Mouse (Mus musculus): ENCODE measurements around the gene Slc29a2. TPM values are rescaled to one million over a fixed set of nuclear protein-coding genes. Genes with fewer than 3 reads are reported as not detected.
A peak's percentile ranks its signal among the peaks of the same experiment; 100 is the strongest.

The Slc29a2 gene
- polyA plus RNA-seq, 1 experiment from 2014 or later, result 6.4 TPM

GRCm38 (mm10) chr19:5052853-5053252, 29.2 kb downstream of the Slc29a2 start:
- Histone ChIP-seq H3K4me1 (ENCODE audit: insufficient read depth, low read length) (peaks cover 39% of the 10 kb centered on the region), H3K9me3 (ENCODE audit: low read length) (no peaks in the 10 kb centered on the region), H3K27ac (ENCODE audit: low read length) (no peak overlapping the region), H3K4me3 (ENCODE audit: low read length) (no peak overlapping the region), H3K9ac (replicated peaks; ENCODE audit: low read length) (no peak overlapping the region), H3K36me3 (ENCODE audit: insufficient read depth, low read length) (peaks cover 4% of the 10 kb centered on the region; the same call in 1 of the 2 replicates), H3K4me2 (replicated peaks; ENCODE audit: low read depth, low read length) (no peak overlapping the region), H3K27me3 (ENCODE audit: insufficient read depth, low read length) (peaks cover 7% of the 10 kb centered on the region; the same call in 1 of the 2 replicates)
- WGBS, result 67% methylated on average over 17 of the region's 17 CpGs
- no peak for ATAC-seq (ENCODE audit: low FRiP score, low TSS enrichment)

GRCm38 (mm10) chr19:5053909-5054308, 30.2 kb downstream of the Slc29a2 start:
- H3K27ac ChIP-seq (ENCODE audit: low read length), result no peak overlapping the region
- H3K4me2 ChIP-seq (replicated peaks; ENCODE audit: low read depth, low read length), result no peak overlapping the region
- no peak for ATAC-seq (ENCODE audit: low FRiP score, low TSS enrichment)
- peaks cover 4% of the 10 kb centered on the region; the same call in 1 of the 2 replicates for H3K36me3 ChIP-seq (ENCODE audit: insufficient read depth, low read length)
- no peak overlapping the region for H3K4me3 ChIP-seq (ENCODE audit: low read length)
- 24% methylated on average over 9 of the region's 9 CpGs for WGBS
- no peak overlapping the region for H3K9ac ChIP-seq (replicated peaks; ENCODE audit: low read length)
- peaks cover 50% of the 10 kb centered on the region for H3K4me1 ChIP-seq (ENCODE audit: insufficient read depth, low read length)
- no peaks in the 10 kb centered on the region for H3K9me3 ChIP-seq (ENCODE audit: low read length)
- peaks cover 7% of the 10 kb centered on the region; the same call in 1 of the 2 replicates for H3K27me3 ChIP-seq (ENCODE audit: insufficient read depth, low read length)

- 10% methylated on average over 6 of the region's 6 CpGs for WGBS
- H3K27ac ChIP-seq (ENCODE audit: low read length), result no peak overlapping the region
- H3K9me3 ChIP-seq (ENCODE audit: low read length), result no peaks in the 10 kb centered on the region
- no peaks in the 10 kb centered on the region for H3K36me3 ChIP-seq (ENCODE audit: insufficient read depth, low read length)
- peak overlapping the region; percentile 12; the same call in 1 of the 2 replicates for H3K4me3 ChIP-seq (ENCODE audit: low read length)
- no peak overlapping the region for H3K4me2 ChIP-seq (replicated peaks; ENCODE audit: low read depth, low read length)
- peaks cover 55% of the 10 kb centered on the region for H3K4me1 ChIP-seq (ENCODE audit: insufficient read depth, low read length)
- H3K9ac ChIP-seq (replicated peaks; ENCODE audit: low read length), result no peak overlapping the region; the same call in 1 of the 2 replicates
- ATAC-seq (ENCODE audit: low FRiP score, low TSS enrichment), result peak; percentile 46; the same call in 1 of the 2 replicates
- peaks cover 7% of the 10 kb centered on the region; the same call in 1 of the 2 replicates for H3K27me3 ChIP-seq (ENCODE audit: insufficient read depth, low read length)
These were observed 32.6 kb downstream of the Slc29a2 start for GRCm38 (mm10) chr19:5056251-5056650.

GRCm38 (mm10) chr19:5057876-5058775, 34.5 kb downstream of the Slc29a2 start:
- no peak overlapping the region for H3K4me2 ChIP-seq (replicated peaks; ENCODE audit: low read depth, low read length)
- H3K36me3 ChIP-seq (ENCODE audit: insufficient read depth, low read length), result no peaks in the 10 kb centered on the region
- no peak for ATAC-seq (ENCODE audit: low FRiP score, low TSS enrichment)
- H3K27ac ChIP-seq (ENCODE audit: low read length), result peak overlapping the region; percentile 83
- no peaks in the 10 kb centered on the region for H3K9me3 ChIP-seq (ENCODE audit: low read length)
- no peak overlapping the region for H3K9ac ChIP-seq (replicated peaks; ENCODE audit: low read length)
- H3K4me3 ChIP-seq (ENCODE audit: low read length), result no peak overlapping the region
- peaks cover 3% of the 10 kb centered on the region; the same call in 1 of the 2 replicates for H3K27me3 ChIP-seq (ENCODE audit: insufficient read depth, low read length)
- 22% methylated on average over 16 of the region's 16 CpGs for WGBS
- peaks cover 44% of the 10 kb centered on the region for H3K4me1 ChIP-seq (ENCODE audit: insufficient read depth, low read length)

GRCm38 (mm10) chr19:5058801-5059771, 35.4 kb downstream of the Slc29a2 start:
- Histone ChIP-seq H3K27me3 (ENCODE audit: insufficient read depth, low read length) (no peaks in the 10 kb centered on the region), H3K9me3 (ENCODE audit: low read length) (no peaks in the 10 kb centered on the region), H3K27ac (ENCODE audit: low read length) (peak overlapping the region; percentile 83), H3K4me1 (ENCODE audit: insufficient read depth, low read length) (peaks cover 44% of the 10 kb centered on the region), H3K36me3 (ENCODE audit: insufficient read depth, low read length) (no peaks in the 10 kb centered on the region), H3K4me2 (replicated peaks; ENCODE audit: low read depth, low read length) (0 out of 2 replicates have a peak overlapping the region, but pooled peaks have one; percentile 8), H3K4me3 (ENCODE audit: low read length) (no peak overlapping the region), H3K9ac (replicated peaks; ENCODE audit: low read length) (peak overlapping the region; percentile 5; the same call in 1 of the 2 replicates)
- 10% methylated on average over 10 of the region's 10 CpGs for WGBS
- peak; percentile 67 for ATAC-seq (ENCODE audit: low FRiP score, low TSS enrichment)

- no peak overlapping the region for H3K4me2 ChIP-seq (replicated peaks; ENCODE audit: low read depth, low read length)
- peaks cover 51% of the 10 kb centered on the region for H3K4me1 ChIP-seq (ENCODE audit: insufficient read depth, low read length)
- no peaks in the 10 kb centered on the region for H3K9me3 ChIP-seq (ENCODE audit: low read length)
- peak overlapping the region; percentile 83 for H3K27ac ChIP-seq (ENCODE audit: low read length)
- 52% methylated on average over 5 of the region's 5 CpGs for WGBS
- no peaks in the 10 kb centered on the region for H3K27me3 ChIP-seq (ENCODE audit: insufficient read depth, low read length)
- ATAC-seq (ENCODE audit: low FRiP score, low TSS enrichment), result 0 out of 2 replicates have a peak, but pooled peaks have one; percentile 14
- H3K4me3 ChIP-seq (ENCODE audit: low read length), result no peak overlapping the region
- peak overlapping the region; percentile 14; the same call in 1 of the 2 replicates for H3K9ac ChIP-seq (replicated peaks; ENCODE audit: low read length)
- H3K36me3 ChIP-seq (ENCODE audit: insufficient read depth, low read length), result no peaks in the 10 kb centered on the region
These were observed 37.0 kb downstream of the Slc29a2 start for GRCm38 (mm10) chr19:5060365-5061330.

GRCm38 (mm10) chr19:5062041-5062440, 38.4 kb downstream of the Slc29a2 start:
- no peak overlapping the region for H3K4me2 ChIP-seq (replicated peaks; ENCODE audit: low read depth, low read length)
- H3K27me3 ChIP-seq (ENCODE audit: insufficient read depth, low read length), result no peaks in the 10 kb centered on the region
- no peak overlapping the region for H3K4me3 ChIP-seq (ENCODE audit: low read length)
- no peaks in the 10 kb centered on the region for H3K9me3 ChIP-seq (ENCODE audit: low read length)
- H3K4me1 ChIP-seq (ENCODE audit: insufficient read depth, low read length), result peaks cover 48% of the 10 kb centered on the region
- H3K27ac ChIP-seq (ENCODE audit: low read length), result no peak overlapping the region
- WGBS, result 90% methylated on average over 5 of the region's 5 CpGs
- H3K9ac ChIP-seq (replicated peaks; ENCODE audit: low read length), result no peak overlapping the region
- ATAC-seq (ENCODE audit: low FRiP score, low TSS enrichment), result no peak
- H3K36me3 ChIP-seq (ENCODE audit: insufficient read depth, low read length), result no peaks in the 10 kb centered on the region

- peaks cover 52% of the 10 kb centered on the region for H3K4me1 ChIP-seq (ENCODE audit: insufficient read depth, low read length)
- ATAC-seq (ENCODE audit: low FRiP score, low TSS enrichment), result no peak
- peaks cover 3% of the 10 kb centered on the region; the same call in 1 of the 2 replicates for H3K27me3 ChIP-seq (ENCODE audit: insufficient read depth, low read length)
- no peak overlapping the region for H3K27ac ChIP-seq (ENCODE audit: low read length)
- no peak overlapping the region for H3K9ac ChIP-seq (replicated peaks; ENCODE audit: low read length)
- H3K36me3 ChIP-seq (ENCODE audit: insufficient read depth, low read length), result no peaks in the 10 kb centered on the region
- H3K9me3 ChIP-seq (ENCODE audit: low read length), result no peaks in the 10 kb centered on the region
- 55% methylated on average over 6 of the region's 6 CpGs for WGBS
- no peak overlapping the region for H3K4me3 ChIP-seq (ENCODE audit: low read length)
- no peak overlapping the region for H3K4me2 ChIP-seq (replicated peaks; ENCODE audit: low read depth, low read length)
These were observed 38.8 kb downstream of the Slc29a2 start for GRCm38 (mm10) chr19:5062446-5062845.

Measured in kidney, embryonic 16.5 days (tissue).